Mouse (Mus musculus) liver, embryonic 14.5 days (tissue): ENCODE results near the gene Arid1b.

Source experiments
- CTCF ChIP-seq: IDR thresholded peaks from 2 replicates; pipeline ENCODE4 v1.5.1; 2016; ENCODE audit warnings: antibody characterized with exemption, low read depth, control low read depth
- EP300 ChIP-seq: IDR thresholded peaks from 2 replicates; pipeline ENCODE4 v1.6.1; 2016; ENCODE audit warnings: antibody characterized with exemption, low read depth

GRCm38 (mm10) chr17:5139553-5139952 lies 145.4 kb downstream of the Arid1b start:
- TF ChIP-seq CTCF (no peak), EP300 (no peak)
